Mouse (Mus musculus) myocyte (in vitro differentiated cells): ENCODE measurements around the gene Ocm.

Source experiments
- E2F4 ChIP-seq: IDR thresholded peaks from one replicate; pipeline ENCODE4 v1.6.1; 2011; ENCODE audit warnings: mild to moderate bottlenecking, control low read depth, moderate library complexity; ENCODE audit not compliant: insufficient read depth
- MAX ChIP-seq: IDR thresholded peaks from one replicate; pipeline ENCODE4 v1.6.1; 2011; ENCODE audit warnings: low read depth, mild to moderate bottlenecking, control low read depth
- POLR2A ChIP-seq: IDR thresholded peaks from one replicate; pipeline ENCODE4 v1.6.1; 2011; ENCODE audit warnings: low read depth, mild to moderate bottlenecking, control low read depth, moderate library complexity; ENCODE audit not compliant: insufficient read length
- USF1 ChIP-seq: IDR thresholded peaks from one replicate; pipeline ENCODE4 v1.6.1; 2011; ENCODE audit warnings: low read depth, mild to moderate bottlenecking, control low read depth, moderate library complexity

- TF ChIP-seq POLR2A: no peak
- TF ChIP-seq E2F4: no peak
- no peak for TF ChIP-seq MAX
- TF ChIP-seq USF1: no peak
Measured at GRCm38 (mm10) chr5:144051268-144051667, 24.8 kb upstream of the Ocm start.
